Mouse (Mus musculus): ENCODE results near the gene Bckdhb.

DNA sequence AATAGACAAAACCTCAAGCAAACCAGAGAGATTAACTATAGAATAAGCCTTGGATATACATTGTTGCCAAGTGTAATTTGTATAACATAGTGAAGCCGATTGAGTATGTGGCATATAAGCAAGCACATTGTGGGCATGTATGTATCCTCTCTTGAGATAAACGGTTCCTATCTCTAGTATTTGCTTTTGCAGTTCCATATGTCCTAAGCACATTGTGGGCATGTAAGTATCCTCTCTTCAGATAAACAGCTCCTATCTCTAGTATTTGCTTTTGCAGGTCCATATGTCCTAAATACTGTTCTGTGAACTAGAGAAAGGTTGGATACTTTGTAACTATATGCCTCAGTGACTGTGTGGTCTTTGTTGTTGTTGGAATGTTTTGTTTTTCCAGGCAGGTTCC is 48.5 kb downstream of the Bckdhb start:
- TF ChIP-seq POLR2A (IDR thresholded peaks at IDR 0.05; ENCODE audit: low read depth, low read length): no peak
- no peak for TF ChIP-seq CTCF (conservative IDR thresholded peaks at IDR 0.05 in 1 of 2, IDR thresholded peaks at IDR 0.05 in 1 of 2; ENCODE audit: low read depth in 2 of 2, low read length in 2 of 2)
- no peak for TF ChIP-seq SIN3A (IDR thresholded peaks at IDR 0.05; ENCODE audit: low read length)
- TF ChIP-seq HCFC1 (IDR thresholded peaks at IDR 0.05; ENCODE audit: low read depth, low read length): no peak
- TF ChIP-seq MEF2A (IDR thresholded peaks at IDR 0.05; ENCODE audit: borderline replicate concordance, low read depth, low read length): no peak
- no peak for TF ChIP-seq MAX (IDR thresholded peaks at IDR 0.05; ENCODE audit: low read length)
- TF ChIP-seq TCF12 (IDR thresholded peaks at IDR 0.05; ENCODE audit: low read depth, low read length): no peak
- TF ChIP-seq CHD2 (IDR thresholded peaks at IDR 0.05; ENCODE audit: low read length): no peak
- no peak for TF ChIP-seq JUN (IDR thresholded peaks at IDR 0.05; ENCODE audit: insufficient read depth, low read depth, low read length)
- TF ChIP-seq ZKSCAN1 (IDR thresholded peaks at IDR 0.05; ENCODE audit: borderline replicate concordance, low read depth, low read length): no peak
- no peak for TF ChIP-seq EP300 (IDR thresholded peaks at IDR 0.05; ENCODE audit: low read length)
- TF ChIP-seq JUND (conservative IDR thresholded peaks at IDR 0.05; ENCODE audit: low read depth, low read length): no peak
